Mouse (Mus musculus) thymus, adult 2 months (tissue): ENCODE results near the gene Lef1.

Source experiments
- CTCF ChIP-seq: fragments of 200-500 bp; IDR thresholded peaks from 2 replicates; pipeline ENCODE4 v1.5.1; 2012; ENCODE audit warnings: mild to moderate bottlenecking, control low read depth, low read length, moderate library complexity, borderline replicate concordance; ENCODE audit not compliant: control insufficient read depth, poor library complexity, insufficient read depth; ENCODE audit errors: extremely low read depth
- POLR2A ChIP-seq: fragments of 200-500 bp; IDR thresholded peaks from 2 replicates; pipeline ENCODE4 v1.6.1; 2012; ENCODE audit warnings: mild to moderate bottlenecking, low read length, control low read depth, moderate library complexity; ENCODE audit not compliant: control insufficient read depth, poor library complexity, insufficient read depth; ENCODE audit errors: extremely low read depth

- TF ChIP-seq POLR2A (no peak), CTCF (no peak)
These were observed 36.3 kb upstream of the Lef1 start for GRCm38 (mm10) chr3:131073946-131074345.
